Mouse (Mus musculus): ENCODE data around the gene Fgfr2.

- no peak for TF ChIP-seq CTCF (conservative IDR thresholded peaks at IDR 0.05; ENCODE audit: insufficient read depth, insufficient read length, low read depth, low read length)
- TF ChIP-seq POLR2A (IDR thresholded peaks at IDR 0.05; ENCODE audit: low read depth, low read length), result no peak
Observed at GRCm38 (mm10) chr7:132687897-132688296, 435.3 kb downstream of the Fgfr2 start.

Measured in kidney, adult 2 months (tissue).